Mouse (Mus musculus) cerebellum, adult 11-12 months (tissue): ENCODE results near the gene Ovch2.

Source experiments
- DNase-seq: peaks from one replicate; pipeline ENCODE4 v3.0.0; 2022

Gene Ovch2

GRCm38 (mm10) chr7:107742963-107743465 lies 58.0 kb downstream of the Ovch2 start:
- DNase-seq: no peak

DNA sequence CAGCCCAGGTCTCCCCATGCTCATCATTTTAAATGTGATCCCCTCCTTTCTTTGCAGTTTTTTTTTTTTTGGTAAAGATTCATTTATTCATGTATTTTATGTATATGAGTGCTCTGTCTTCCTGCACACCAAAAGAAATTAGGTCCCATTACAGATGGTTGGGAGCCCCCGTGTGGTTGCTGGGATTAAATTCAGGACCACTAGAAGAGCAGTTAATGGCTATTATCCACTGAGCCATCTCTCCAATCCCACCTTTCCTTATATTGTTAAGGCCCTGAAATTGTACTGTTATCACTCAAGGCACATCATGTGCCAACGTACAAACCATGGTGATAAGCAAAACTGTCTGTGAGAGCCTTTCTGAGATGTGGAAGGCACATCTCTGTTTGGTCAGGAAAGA lies 62.3 kb downstream of the Ovch2 start:
- DNase-seq: no peak

GRCm38 (mm10) chr7:107733162-107733561 lies 67.8 kb downstream of the Ovch2 start:
- no peak for DNase-seq
